8 mouse cellular contexts compared by ENCODE assay signal in the genomic region with DNA sequence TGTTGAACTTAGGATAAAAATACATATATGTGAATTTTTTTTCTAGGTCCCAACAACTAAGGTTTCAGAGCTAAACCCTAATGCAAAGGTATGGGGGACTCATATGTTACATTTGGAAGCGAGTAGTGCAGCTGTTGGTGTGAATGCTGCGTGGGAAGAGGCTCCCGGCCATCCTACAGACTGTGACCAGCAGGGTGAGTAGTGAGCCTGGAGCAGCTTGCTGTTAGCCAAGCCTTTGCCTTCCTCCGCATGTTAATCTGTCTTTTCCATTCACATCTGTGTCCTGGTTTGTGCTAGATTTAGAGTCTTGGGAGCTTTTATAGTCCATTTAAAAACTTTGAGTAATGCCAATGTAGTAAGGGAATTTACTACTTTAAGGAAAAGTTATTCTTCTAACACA. TPM values are rescaled to one million over a fixed set of nuclear protein-coding genes. Genes with fewer than 3 reads are reported as not detected.
DNase-seq lines count a peak whose midpoint lies in the region; ATAC-seq and TF ChIP-seq lines count a peak whose summit lies in the region.

No protein-coding gene starts in this region.

- peak; percentile 31; the same call in 1 of the 2 replicates for TF ChIP-seq CTCF in small intestine, adult 2 months (IDR thresholded peaks at IDR 0.05; ENCODE audit: extremely low read depth, insufficient read length, insufficient replicate concordance, low read depth, low read length)

- ATAC-seq in frontal cortex, adult (ENCODE audit: low TSS enrichment), result peak; percentile 93
- no peak for ATAC-seq in midbrain, embryonic 16.5 days

- TF ChIP-seq POLR2A in small intestine, adult 2 months (IDR thresholded peaks at IDR 0.05; ENCODE audit: low read depth, low read length), result no peak

- no peak overlapping the region for H3K4me2 ChIP-seq in midbrain, embryonic 16.5 days (ENCODE audit: low read length)

- H3K4me1 ChIP-seq in small intestine, adult 2 months (ENCODE audit: control insufficient read depth, insufficient read depth, insufficient read length, low read length), result no peaks in the 10 kb centered on the region
- no peaks in the 10 kb centered on the region for H3K4me1 ChIP-seq in midbrain, embryonic 16.5 days (ENCODE audit: control insufficient read depth, insufficient read depth, low read length)

- no peak overlapping the region for H3K9ac ChIP-seq in midbrain, embryonic 16.5 days (ENCODE audit: low read depth, low read length)

- H3K36me3 ChIP-seq in small intestine, adult 2 months (ENCODE audit: control insufficient read depth, insufficient read depth, low read length), result peaks cover 48% of the 10 kb centered on the region
- H3K36me3 ChIP-seq in midbrain, embryonic 16.5 days (ENCODE audit: control insufficient read depth, insufficient read depth, low read length), result peaks cover 16% of the 10 kb centered on the region

- DNase-seq in frontal cortex, postnatal 25 days (ENCODE audit: low spot score in 2 of 2), result no peak
- peak; percentile 4 for DNase-seq in lung, postnatal 10 days
- no peak for DNase-seq in lung, postnatal 25 days (ENCODE audit: low spot score)
- DNase-seq in layer of hippocampus, adult 9-10 months (ENCODE audit: low spot score), result peak; percentile 33
- no peak for DNase-seq in urinary bladder, adult 2 months (ENCODE audit: low spot score)

- no peak overlapping the region for H3K27ac ChIP-seq in small intestine, adult 2 months (ENCODE audit: insufficient read depth, low read depth, low read length)
- H3K27ac ChIP-seq in midbrain, embryonic 16.5 days (ENCODE audit: low read length), result no peak overlapping the region

- H3K9me3 ChIP-seq in midbrain, embryonic 16.5 days (replicated peaks; ENCODE audit: control insufficient read depth, low read length, poor library complexity, severe bottlenecking), result no peaks in the 10 kb centered on the region

- no peaks in the 10 kb centered on the region for H3K27me3 ChIP-seq in small intestine, adult 2 months (ENCODE audit: control insufficient read depth, insufficient read depth, low read length)
- H3K27me3 ChIP-seq in midbrain, embryonic 16.5 days (ENCODE audit: control insufficient read depth, insufficient read depth, low read depth, low read length), result no peaks in the 10 kb centered on the region

- H3K4me3 ChIP-seq in small intestine, adult 2 months (ENCODE audit: low read depth, low read length), result no peak overlapping the region
- H3K4me3 ChIP-seq in midbrain, embryonic 16.5 days (ENCODE audit: low read depth, low read length), result no peak overlapping the region

- WGBS in small intestine, adult 2 months, result 85% methylated on average over 4 of the region's 4 CpGs
- 70% methylated on average over 4 of the region's 4 CpGs for WGBS in midbrain, embryonic 16.5 days

RNA-seq across cellular contexts. Expression of a gene that starts 43.1 kb away (rescaled TPM):
- polyA plus RNA-seq in small intestine, adult 2 months (2012; rRNA removed), result 8.5 and 18.1 TPM in 2 replicates
- 21.7 and 27.3 TPM in 2 replicates for polyA plus RNA-seq in urinary bladder, adult 2 months (2012; rRNA removed)
- polyA plus RNA-seq in midbrain, embryonic 16.5 days (2015; fragmentation: Nextera tagmentation; extraction: Ambion mirVana), result 41.6 and 42.6 TPM in 2 replicates

Comparison
In these comparisons a context has a peak if more than half of its experiments do, and no peak if none do; other contexts are left out.
1. DNase-seq: peak in lung, postnatal 10 days (single experiment) and layer of hippocampus, adult 9-10 months (single experiment); none in frontal cortex, postnatal 25 days (0 of 2), lung, postnatal 25 days (single experiment) and urinary bladder, adult 2 months (single experiment).